Mouse (Mus musculus) NIH3T3 (cell line): ENCODE measurements around the gene Ptprn2.

Experiments used
- DNase-seq: peaks from one replicate; pipeline ENCODE4 v3.0.0-alpha.2; 2012; ENCODE audit warnings: low read depth

The Ptprn2 gene

DNA sequence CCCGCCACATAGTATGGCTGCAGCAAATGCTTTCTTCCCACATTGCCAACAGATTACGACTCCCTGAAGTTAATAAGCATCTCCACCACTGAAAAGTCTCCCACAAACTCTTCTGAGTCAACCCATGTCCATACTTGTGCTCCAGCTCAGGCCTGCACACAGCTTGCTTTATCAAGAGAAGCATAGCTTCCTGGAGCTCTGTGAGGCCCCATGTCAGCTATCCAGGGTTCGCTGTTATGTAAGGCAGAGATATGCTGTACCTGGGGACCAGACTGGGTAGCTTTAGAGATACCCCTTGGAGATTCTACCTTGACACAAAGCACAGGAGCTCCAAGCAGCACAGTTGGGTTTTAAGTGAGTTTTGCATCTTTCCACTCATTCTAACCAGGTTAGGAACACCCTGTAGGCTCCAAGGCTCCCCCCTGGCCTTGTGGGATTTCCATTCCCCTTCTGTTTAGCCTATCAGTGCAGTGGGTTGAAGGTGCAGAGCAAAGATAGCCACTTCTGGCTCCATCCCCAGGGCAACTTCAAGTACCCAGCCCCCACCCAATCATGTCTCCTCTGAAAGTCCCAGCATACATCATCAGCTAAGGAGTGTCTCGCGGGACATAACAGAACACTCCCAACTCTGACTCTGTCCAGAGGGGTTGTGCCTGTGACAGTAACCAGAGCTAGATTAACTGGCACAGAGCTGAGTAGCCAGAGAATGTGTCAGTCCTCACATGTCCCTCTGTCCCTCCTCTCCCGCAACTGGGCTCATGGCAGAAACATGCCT is 572.9 kb downstream of the Ptprn2 start:
- no peak for DNase-seq

GRCm38 (mm10) chr12:117058975-117059374 is 573.5 kb downstream of the Ptprn2 start:
- DNase-seq = no peak

DNA sequence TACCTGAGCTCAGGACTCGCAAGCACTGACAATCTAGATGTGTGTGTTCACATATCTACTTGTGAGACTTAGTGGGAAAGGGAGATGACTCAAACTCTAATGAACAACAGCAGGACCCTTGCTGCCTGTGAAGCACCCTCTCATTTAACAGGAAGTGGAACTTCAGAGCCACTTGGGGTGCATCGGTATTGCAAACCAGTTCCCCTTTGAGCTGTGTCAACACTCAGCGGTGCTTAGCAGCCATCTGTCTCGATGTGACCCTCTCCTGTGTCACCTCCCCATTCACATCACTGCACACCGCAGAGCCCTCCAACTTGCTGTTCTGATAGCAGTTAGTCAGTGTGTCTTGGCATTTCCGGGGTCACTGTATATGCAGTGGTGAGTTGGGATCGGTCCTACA is 592.1 kb downstream of the Ptprn2 start:
- no peak for DNase-seq

DNA sequence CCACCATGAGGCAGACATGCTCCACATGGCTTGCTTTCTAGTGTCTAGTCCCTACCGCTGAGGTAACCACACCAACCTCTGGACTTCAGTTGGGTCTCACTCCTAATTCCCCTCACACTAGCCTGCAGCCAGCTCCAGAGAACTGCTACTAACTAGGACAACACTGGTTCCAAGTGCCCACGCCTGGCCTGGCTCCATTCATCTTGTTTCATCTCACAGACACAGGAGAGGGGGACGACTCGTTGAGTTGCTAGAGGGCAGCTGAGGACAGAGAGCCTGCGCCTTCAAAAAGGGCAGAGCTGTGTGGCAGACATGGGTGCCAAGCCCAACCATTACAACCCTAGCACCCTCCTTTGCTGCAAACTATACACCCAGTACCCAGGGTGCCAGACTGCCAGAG is 593.4 kb downstream of the Ptprn2 start:
- DNase-seq = no peak

DNA sequence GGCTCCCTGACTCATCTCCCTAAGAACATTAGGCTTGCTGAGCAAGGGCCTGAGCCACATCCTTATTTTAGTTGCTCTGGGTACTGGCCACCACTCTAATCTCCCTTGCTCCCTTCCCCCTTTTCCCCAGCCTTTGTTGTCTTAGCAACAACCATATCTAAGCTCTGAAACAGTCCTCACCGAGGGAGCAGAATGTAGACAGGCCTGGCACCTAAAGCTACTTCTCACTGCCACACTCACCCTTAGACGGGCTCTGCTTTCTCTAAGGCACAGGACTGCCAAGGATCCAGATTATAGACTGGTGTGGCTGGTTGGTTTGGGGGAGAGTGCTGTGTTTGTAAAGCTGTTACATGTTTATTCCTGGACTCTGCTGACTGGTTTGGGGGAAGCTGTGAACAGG is 594.2 kb downstream of the Ptprn2 start:
- DNase-seq = no peak

DNA sequence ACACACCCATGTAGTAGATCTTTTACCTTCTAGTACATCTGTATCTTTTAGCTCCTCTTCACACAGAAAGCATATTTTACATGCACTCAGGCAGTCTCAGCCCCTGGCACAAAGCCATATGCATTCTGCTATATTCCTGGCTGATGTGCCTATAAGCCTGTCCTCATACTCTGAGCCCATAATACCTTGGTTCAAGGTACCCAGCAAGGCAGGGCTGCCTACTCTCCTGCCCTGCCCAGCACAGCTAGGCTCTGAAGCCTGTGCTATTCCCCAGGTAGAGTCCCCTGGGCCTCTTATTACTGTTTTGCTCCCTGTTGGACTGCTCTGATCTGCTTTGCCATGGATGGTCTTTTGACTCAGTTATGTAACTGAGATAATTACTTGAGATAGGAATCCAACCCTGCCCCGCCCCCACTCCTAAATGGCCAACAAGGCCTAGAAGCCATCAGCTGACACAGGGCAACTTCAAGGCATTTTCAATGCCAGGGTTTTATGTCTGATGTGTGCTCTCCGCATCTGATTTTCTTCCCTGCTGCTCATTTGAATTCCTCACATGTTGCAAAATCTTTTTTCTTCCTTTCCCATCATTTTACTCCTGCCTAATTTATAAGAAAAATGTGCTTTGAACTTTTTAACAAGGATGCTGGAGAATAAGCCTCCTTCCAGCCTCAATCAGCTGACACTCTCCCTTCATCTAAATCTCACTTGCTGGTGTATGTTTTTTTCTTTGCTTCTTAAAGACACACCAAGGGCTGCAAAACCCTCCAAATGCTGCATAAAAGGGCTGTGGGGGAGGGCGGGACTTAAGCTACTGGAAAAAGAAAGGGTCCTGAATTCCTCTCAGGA is 598.6 kb downstream of the Ptprn2 start:
- no peak for DNase-seq

- no peak for DNase-seq
These were observed 599.3 kb downstream of the Ptprn2 start for GRCm38 (mm10) chr12:117084702-117085409.

GRCm38 (mm10) chr12:117085661-117086335 is 600.3 kb downstream of the Ptprn2 start:
- no peak for DNase-seq

GRCm38 (mm10) chr12:117092345-117093107 is 607.0 kb downstream of the Ptprn2 start:
- DNase-seq = no peak

DNA sequence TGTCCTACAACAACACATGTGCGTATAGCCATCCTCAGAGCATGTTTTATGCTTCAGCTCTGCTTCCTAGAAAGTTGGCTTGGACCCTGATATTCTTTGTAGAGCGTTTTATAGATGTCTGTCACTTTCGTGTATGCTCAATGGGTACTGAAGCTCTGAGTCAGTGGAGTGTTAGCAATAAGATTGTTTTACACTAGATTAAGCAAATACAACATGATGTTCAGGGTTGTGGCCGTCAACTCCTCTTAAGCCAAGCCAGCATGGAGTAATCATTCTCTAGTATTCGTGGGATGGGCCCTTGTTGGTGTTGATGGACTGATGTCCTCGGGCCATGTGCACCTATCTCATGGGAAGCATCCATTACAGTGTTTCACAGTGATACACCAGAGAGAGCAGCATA is 610.4 kb downstream of the Ptprn2 start:
- DNase-seq = no peak

DNA sequence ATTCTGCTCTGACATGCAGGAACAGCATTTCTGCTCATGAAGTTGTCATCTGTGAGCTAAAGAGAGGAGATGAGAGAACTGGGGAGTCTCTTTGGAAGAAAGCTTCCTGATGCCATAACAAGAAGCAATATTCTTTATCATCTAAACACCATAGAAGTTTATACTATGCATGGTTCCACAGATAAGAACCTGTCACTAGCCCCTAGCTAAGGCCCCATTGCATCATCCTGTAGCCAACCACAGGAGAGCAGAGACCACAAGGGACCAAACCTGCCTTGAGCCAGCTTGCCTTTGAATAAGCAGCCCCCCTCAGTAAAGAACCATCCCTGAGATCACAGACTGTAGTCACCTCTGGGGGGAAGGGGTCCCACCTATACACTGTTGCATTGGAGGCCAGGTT is 612.8 kb downstream of the Ptprn2 start:
- DNase-seq = no peak

- DNase-seq = no peak
These were observed 621.2 kb downstream of the Ptprn2 start for GRCm38 (mm10) chr12:117106696-117107095.

DNA sequence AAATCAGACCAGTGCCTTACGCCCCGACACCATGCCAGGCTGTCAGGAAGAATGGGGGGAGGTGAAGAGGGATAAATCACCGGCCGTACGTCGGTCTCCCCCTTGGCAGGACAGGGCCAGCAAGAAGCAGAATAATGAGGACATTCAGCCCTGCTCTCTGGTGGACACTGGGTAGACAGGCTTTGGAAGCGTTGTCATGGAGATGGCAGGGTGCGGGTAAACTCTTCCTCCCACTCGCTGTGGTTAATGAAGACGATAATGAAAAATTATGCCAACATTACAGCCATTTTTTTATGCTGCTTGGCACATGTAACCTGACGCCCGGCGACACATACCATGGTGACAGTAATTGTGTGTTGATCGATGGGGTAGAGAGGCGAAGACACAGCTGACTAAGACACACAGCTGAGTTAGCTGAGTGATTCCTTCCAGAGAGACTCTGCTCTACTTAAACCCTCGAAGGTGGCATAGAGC is 621.7 kb downstream of the Ptprn2 start:
- no peak for DNase-seq

DNA sequence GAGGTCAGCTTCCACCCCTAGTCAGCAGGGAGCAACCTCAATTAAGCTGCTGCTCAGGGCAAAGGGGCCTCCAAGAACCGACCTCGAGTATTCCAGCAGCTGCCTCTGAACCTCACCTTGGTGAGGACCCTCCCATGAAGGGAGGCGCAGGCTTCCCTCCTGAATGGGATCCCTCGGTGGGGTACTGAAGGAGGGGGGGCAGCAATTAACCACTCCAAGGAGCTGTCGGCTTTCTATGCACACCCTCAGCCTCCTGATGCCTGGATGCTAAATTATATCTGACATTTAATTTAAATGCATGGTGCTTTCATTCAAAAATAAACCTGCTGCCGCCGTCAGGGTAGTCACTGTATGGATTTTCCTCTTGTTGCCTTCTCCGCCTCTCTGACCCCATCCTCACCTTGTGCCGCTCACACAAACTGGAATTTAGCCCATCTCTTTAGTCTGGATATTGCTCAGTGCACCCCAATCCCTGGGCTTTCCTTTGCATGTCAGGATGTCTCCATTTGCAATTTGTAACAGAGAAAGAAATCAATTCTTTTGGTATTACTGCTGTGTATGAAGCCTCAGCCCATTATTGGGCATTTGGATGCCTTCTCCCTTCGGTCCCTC is 629.8 kb downstream of the Ptprn2 start:
- no peak for DNase-seq

- no peak for DNase-seq
These were observed 641.6 kb downstream of the Ptprn2 start for GRCm38 (mm10) chr12:117127078-117127477.

DNA sequence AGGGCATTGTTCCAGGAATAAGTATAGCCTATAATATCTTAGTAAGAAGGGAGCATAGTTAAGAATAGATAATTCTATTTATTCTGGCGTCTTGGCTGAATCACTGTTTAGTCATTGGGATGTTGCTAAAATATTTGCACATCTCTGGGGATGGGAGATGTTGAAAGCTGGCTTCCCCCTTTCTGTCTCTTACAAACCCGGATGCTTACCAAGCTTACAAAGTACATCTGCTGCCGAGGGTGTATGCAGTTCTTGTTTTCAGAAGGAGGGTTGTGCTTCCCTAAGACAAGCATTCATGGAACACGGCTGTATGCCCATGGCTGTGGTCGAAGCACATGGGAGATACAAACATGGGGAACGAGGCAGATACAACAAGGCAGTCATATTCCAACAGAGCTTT is 642.0 kb downstream of the Ptprn2 start:
- no peak for DNase-seq

DNA sequence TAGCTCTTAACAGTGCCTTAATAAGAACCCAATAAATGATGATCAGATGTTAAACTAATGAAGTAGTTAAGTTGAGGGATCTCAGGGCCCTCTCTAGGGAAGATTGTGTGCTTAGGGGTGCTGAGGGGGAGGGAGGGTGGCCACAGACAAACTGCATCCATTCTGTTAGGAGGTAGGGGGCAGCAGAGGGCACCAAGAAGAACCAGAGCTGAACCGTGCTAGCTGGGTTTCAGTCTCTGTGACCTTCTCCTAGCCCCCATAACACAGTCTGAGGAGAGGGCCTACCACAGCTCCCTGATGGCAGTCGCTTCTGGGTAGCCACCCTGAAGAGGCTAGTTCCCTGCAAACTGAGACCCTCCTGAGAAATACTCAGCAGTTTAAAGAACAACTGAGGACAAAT is 646.6 kb downstream of the Ptprn2 start:
- DNase-seq = no peak

DNA sequence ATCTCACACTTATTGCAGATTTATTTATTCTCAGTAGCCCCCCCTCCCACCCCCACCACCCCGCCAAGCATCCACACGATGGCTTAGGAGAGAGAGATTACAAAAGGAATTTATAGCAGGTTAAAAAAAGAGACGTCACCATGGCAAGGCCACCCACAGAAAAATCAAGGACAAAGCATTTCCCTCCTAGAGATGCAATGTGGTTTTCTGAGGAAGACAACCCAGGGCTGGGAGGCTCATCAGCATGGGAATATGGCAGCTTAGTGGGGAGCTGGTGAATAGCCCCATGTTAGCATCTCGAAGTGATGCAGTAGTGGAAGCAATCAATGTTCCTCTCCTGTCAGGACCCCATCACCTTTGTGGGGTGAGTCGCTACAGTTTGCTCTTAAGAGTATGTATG is 649.7 kb downstream of the Ptprn2 start:
- no peak for DNase-seq

DNA sequence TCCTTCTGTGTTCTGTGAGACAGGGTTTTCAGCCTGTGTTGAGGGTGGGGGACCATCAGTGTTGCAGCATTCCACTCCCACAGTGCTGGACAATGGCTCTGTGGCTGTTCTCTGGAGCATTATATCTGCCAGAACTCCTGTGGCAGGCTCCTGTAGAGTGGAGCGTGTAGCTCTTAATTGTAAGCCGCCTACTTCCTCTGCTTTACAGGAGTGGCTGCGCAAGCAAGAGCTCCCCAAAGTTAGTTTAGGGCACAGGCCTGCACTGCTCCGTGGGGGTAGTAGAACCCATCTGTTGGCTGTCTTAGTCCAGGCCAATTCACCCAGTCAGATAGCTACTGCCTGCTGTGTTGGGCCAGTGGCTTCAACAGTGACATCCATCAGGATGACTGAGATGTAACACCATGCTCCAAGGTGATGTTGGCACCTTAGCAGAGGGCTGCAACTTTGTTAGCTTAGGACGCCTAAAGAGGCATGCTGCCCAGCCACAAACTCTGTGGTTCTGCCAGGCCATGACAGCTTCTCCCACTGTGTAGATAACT is 651.0 kb downstream of the Ptprn2 start:
- DNase-seq = no peak

DNA sequence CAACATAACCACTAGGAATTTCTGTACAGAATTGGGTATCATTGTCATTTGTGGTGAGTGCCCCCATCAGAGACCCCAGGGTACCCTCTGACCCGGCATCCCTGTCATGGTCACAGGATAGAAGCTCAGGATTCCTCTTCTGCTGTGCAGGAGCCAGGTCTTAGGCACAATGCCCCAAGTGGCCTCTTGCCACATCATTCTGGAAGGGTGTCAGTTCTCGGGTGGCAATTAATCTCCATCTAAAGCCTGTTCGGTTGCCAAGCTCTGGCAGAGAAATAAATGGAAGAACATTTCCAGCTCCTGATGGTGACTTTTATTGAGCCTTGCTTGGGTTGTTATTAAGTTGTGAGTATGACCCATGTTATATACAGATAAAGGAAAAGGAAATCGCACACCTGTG is 655.4 kb downstream of the Ptprn2 start:
- no peak for DNase-seq

DNA sequence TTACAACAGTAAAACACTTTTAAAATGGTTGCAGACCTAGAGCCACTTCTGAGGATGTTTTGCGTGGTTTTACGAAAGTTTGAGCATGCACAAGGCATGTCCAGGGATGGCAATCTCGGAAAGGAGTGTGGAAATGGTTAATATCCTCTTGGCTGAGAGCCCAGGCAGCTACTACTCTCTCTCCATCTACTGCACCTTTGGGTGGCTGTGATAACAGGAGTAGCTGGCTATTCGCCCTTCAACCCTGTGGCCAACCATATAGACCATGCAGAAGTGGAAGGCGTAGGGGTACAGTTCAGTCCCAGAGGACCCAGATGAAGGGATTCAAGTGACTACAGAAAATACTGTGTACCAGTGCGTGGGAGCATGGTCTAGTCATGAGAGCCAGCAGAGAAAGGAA is 655.9 kb downstream of the Ptprn2 start:
- no peak for DNase-seq
